In genomic region chr10:83353680-83354332, GRCm38 (mm10) we compare ENCODE assay signal across 8 mouse cellular contexts. TPM values are rescaled to one million over a fixed set of nuclear protein-coding genes. Genes with fewer than 3 reads are reported as not detected.
DNase-seq lines count a peak whose midpoint lies in the region; ATAC-seq and TF ChIP-seq lines count a peak whose summit lies in the region.

No protein-coding gene starts in this region.

- no peaks in the 10 kb centered on the region for H3K27me3 ChIP-seq in liver, adult 2 months (ENCODE audit: control insufficient read depth, insufficient read depth, low read length)
- peaks cover 16% of the 10 kb centered on the region for H3K27me3 ChIP-seq in liver, embryonic 12.5 days (replicated peaks)
- no peaks in the 10 kb centered on the region; the same call in 1 of the 2 replicates for H3K27me3 ChIP-seq in embryonic facial prominence, embryonic 13.5 days
- no peaks in the 10 kb centered on the region for H3K27me3 ChIP-seq in midbrain, postnatal 0 days (ENCODE audit: insufficient read depth, low read length)

- WGBS in liver, adult 2 months = 5% methylated on average over 14 of the region's 14 CpGs
- WGBS in liver, embryonic 12.5 days (ENCODE audit: insufficient replicate concordance) = 46% methylated on average over 14 of the region's 14 CpGs
- WGBS in embryonic facial prominence, embryonic 13.5 days = 47% methylated on average over 14 of the region's 14 CpGs
- 48% methylated on average over 14 of the region's 14 CpGs for WGBS in midbrain, postnatal 0 days

- no peak overlapping the region for H3K4me2 ChIP-seq in liver, embryonic 12.5 days
- H3K4me2 ChIP-seq in embryonic facial prominence, embryonic 13.5 days = peak overlapping the region; percentile 21; the same call in 1 of the 2 replicates
- H3K4me2 ChIP-seq in midbrain, postnatal 0 days (ENCODE audit: low read depth, low read length, poor library complexity, severe bottlenecking) = 0 out of 2 replicates have a peak overlapping the region, but pooled peaks have one; percentile 5

- H3K79me2 ChIP-seq in liver, adult 2 months (ENCODE audit: control insufficient read depth, insufficient read depth, low read length) = no peaks in the 10 kb centered on the region

- no peaks in the 10 kb centered on the region for H3K9me3 ChIP-seq in liver, embryonic 12.5 days (replicated peaks)
- H3K9me3 ChIP-seq in embryonic facial prominence, embryonic 13.5 days = no peaks in the 10 kb centered on the region
- H3K9me3 ChIP-seq in midbrain, postnatal 0 days (ENCODE audit: low read length) = no peaks in the 10 kb centered on the region

- no peak for TF ChIP-seq POLR2A in liver, adult 2 months (IDR thresholded peaks at IDR 0.05; ENCODE audit: extremely low read depth, insufficient read depth, low read length)

- no peak for TF ChIP-seq CTCF in liver, adult 2 months (IDR thresholded peaks at IDR 0.05; ENCODE audit: low read depth, low read length)
- no peak for TF ChIP-seq CTCF in midbrain, postnatal 0 days (IDR thresholded peaks at IDR 0.05)

- no peak overlapping the region for H3K4me3 ChIP-seq in liver, adult 2 months (ENCODE audit: insufficient read depth, low read depth, low read length)
- H3K4me3 ChIP-seq in liver, embryonic 12.5 days = no peak overlapping the region
- H3K4me3 ChIP-seq in embryonic facial prominence, embryonic 13.5 days = no peak overlapping the region
- H3K4me3 ChIP-seq in midbrain, postnatal 0 days (ENCODE audit: low read depth, low read length) = no peak overlapping the region

- no peak overlapping the region for H3K27ac ChIP-seq in liver, adult 2 months (replicated peaks; ENCODE audit: insufficient read depth, low read depth, low read length)
- H3K27ac ChIP-seq in liver, embryonic 12.5 days = no peak overlapping the region
- peak overlapping the region; percentile 41 for H3K27ac ChIP-seq in embryonic facial prominence, embryonic 13.5 days
- 0 out of 2 replicates have a peak overlapping the region, but pooled peaks have one; percentile 12 for H3K27ac ChIP-seq in midbrain, postnatal 0 days (ENCODE audit: low read depth, low read length)

- no peak for ATAC-seq in liver, embryonic 12.5 days
- ATAC-seq in embryonic facial prominence, embryonic 13.5 days (ENCODE audit: insufficient number of reproducible peaks, insufficient read depth, low FRiP score, low TSS enrichment, low read depth) = no peak
- ATAC-seq in midbrain, postnatal 0 days (ENCODE audit: low FRiP score) = no peak
- no peak for ATAC-seq in monocyte, adult 5-6 weeks (replicated peaks; ENCODE audit: insufficient number of reproducible peaks, low FRiP score, low TSS enrichment, poor library complexity, severe bottlenecking)

- peak; percentile 64 for DNase-seq in liver, adult 2 months (ENCODE audit: extremely low read depth, low read depth, low spot score)
- DNase-seq in heart, postnatal 10 days = peak; percentile 66 to 67
- no peak for DNase-seq in midbrain, postnatal 0 days (ENCODE audit: low spot score)
- no peak for DNase-seq in left cerebral cortex, adult 8-10 months (ENCODE audit: low spot score in 2 of 2)
- no peak for DNase-seq in cerebellum, postnatal 36 days

- H3K9ac ChIP-seq in liver, adult 2 months (ENCODE audit: low read depth, low read length) = no peak overlapping the region
- H3K9ac ChIP-seq in liver, embryonic 12.5 days = no peak overlapping the region
- 0 out of 2 replicates have a peak overlapping the region, but pooled peaks have one; percentile 1 for H3K9ac ChIP-seq in embryonic facial prominence, embryonic 13.5 days
- no peak overlapping the region for H3K9ac ChIP-seq in midbrain, postnatal 0 days (replicated peaks; ENCODE audit: low read length, poor library complexity, severe bottlenecking)

- intact Hi-C loops in heart, postnatal 10 days (cut with DNase I) = loop anchor here (2.0 kb wide), 1 partner anchor 443 kb away; no protein-coding TSS in a partner anchor

- H3K4me1 ChIP-seq in liver, adult 2 months (ENCODE audit: control insufficient read depth, insufficient read depth, low read length) = peaks cover 4% of the 10 kb centered on the region; the same call in 1 of the 2 replicates
- peaks cover 9% of the 10 kb centered on the region for H3K4me1 ChIP-seq in liver, embryonic 12.5 days
- peaks cover 11% of the 10 kb centered on the region for H3K4me1 ChIP-seq in embryonic facial prominence, embryonic 13.5 days
- H3K4me1 ChIP-seq in midbrain, postnatal 0 days (ENCODE audit: insufficient read depth, low read length) = no peaks in the 10 kb centered on the region

- H3K36me3 ChIP-seq in liver, adult 2 months (ENCODE audit: control insufficient read depth, insufficient read depth, low read length) = no peaks in the 10 kb centered on the region
- H3K36me3 ChIP-seq in liver, embryonic 12.5 days = no peaks in the 10 kb centered on the region
- H3K36me3 ChIP-seq in embryonic facial prominence, embryonic 13.5 days = no peaks in the 10 kb centered on the region
- no peaks in the 10 kb centered on the region for H3K36me3 ChIP-seq in midbrain, postnatal 0 days (ENCODE audit: insufficient read depth, low read length)

RNA-seq across cellular contexts. Expression of gene D10Wsu102e, which starts 6.2 kb away (rescaled TPM):
- 0.28 and 0.34 TPM in 2 replicates for total RNA-seq in liver, adult 2 months (2014; rRNA removed)
- 0.12 and 0.13 TPM in 2 replicates for polyA plus RNA-seq in liver, adult 2 months (2012; rRNA removed)
- 0.43 and 0.45 TPM in 2 replicates for polyA plus RNA-seq in liver, embryonic 12.5 days (2016; fragmentation: Nextera tagmentation; extraction: Ambion mirVana)
- polyA plus RNA-seq in embryonic facial prominence, embryonic 13.5 days (2015; fragmentation: Nextera tagmentation; extraction: Ambion mirVana) = 0.81 and 0.83 TPM in 2 replicates
- under 1 TPM; 0.69 to 0.72 TPM for total RNA-seq in heart, postnatal 10 days (2021)
- total RNA-seq in midbrain, postnatal 0 days (2014; rRNA removed) = 2.4 and 3.4 TPM in 2 replicates
- polyA plus RNA-seq in midbrain, postnatal 0 days (2015; fragmentation: Nextera tagmentation; extraction: Ambion mirVana) = 0.49 and 0.59 TPM in 2 replicates
- total RNA-seq in left cerebral cortex, adult 8-10 months (2022) = 1 to 10 TPM; 2.8 to 4.0 (median 3.4) TPM
- 1.0 to 1.8 TPM (median 1.1 TPM) in 3 replicates for total RNA-seq in monocyte, adult 5-6 weeks (2017)

RNA-seq across cellular contexts. Expression of gene Slc41a2, which starts 16.1 kb away (rescaled TPM):
- 7.4 and 9.5 TPM in 2 replicates for total RNA-seq in liver, adult 2 months (2014; rRNA removed)
- 4.3 and 4.5 TPM in 2 replicates for polyA plus RNA-seq in liver, adult 2 months (2012; rRNA removed)
- polyA plus RNA-seq in liver, embryonic 12.5 days (2016; fragmentation: Nextera tagmentation; extraction: Ambion mirVana) = 0.11 and 0.13 TPM in 2 replicates
- 1.5 TPM in 2 replicates for polyA plus RNA-seq in embryonic facial prominence, embryonic 13.5 days (2015; fragmentation: Nextera tagmentation; extraction: Ambion mirVana)
- total RNA-seq in heart, postnatal 10 days (2021) = 1 to 10 TPM in 1 of 2 experiments, under 1 TPM in 1; 0.97 to 1.2 TPM
- total RNA-seq in midbrain, postnatal 0 days (2014; rRNA removed) = 42.0 TPM in 2 replicates
- polyA plus RNA-seq in midbrain, postnatal 0 days (2015; fragmentation: Nextera tagmentation; extraction: Ambion mirVana) = 10.0 and 11.9 TPM in 2 replicates
- total RNA-seq in left cerebral cortex, adult 8-10 months (2022) = 10 to 100 TPM; 21.8 to 28.7 (median 26.1) TPM
- total RNA-seq in monocyte, adult 5-6 weeks (2017) = 5.1 to 21.2 TPM (median 7.0 TPM) in 3 replicates

Comparison
In these comparisons a context has a peak if more than half of its experiments do, and no peak if none do; other contexts are left out.
1. DNase-seq: peak in liver, adult 2 months (single experiment) and heart, postnatal 10 days (2 of 2); none in midbrain, postnatal 0 days (single experiment), left cerebral cortex, adult 8-10 months (0 of 2) and cerebellum, postnatal 36 days (0 of 2).
2. H3K27ac ChIP-seq: peak in embryonic facial prominence, embryonic 13.5 days (single experiment) and midbrain, postnatal 0 days (single experiment); none in liver, adult 2 months (single experiment) and liver, embryonic 12.5 days (single experiment).